Mouse (Mus musculus) stomach, embryonic 16.5 days (tissue): ENCODE measurements around the gene Mrps21. TPM values are rescaled to one million over a fixed set of nuclear protein-coding genes. Genes with fewer than 3 reads are reported as not detected.
A peak's percentile ranks its signal among the peaks of the same experiment; 100 is the strongest.

Experiments
- ATAC-seq: fragments of 200-750 bp; cut with Nextera tagmentation; 2 replicates; pipeline ENCODE4 v1.8.0; 2017; ENCODE audit warnings: moderate number of reproducible peaks, moderate TSS enrichment; ENCODE audit not compliant: insufficient read depth, low FRiP score
- H3K27ac ChIP-seq: fragments of 300-500 bp; sonication (generic); 2 replicates; pipeline ENCODE4 v1.5.1; 2014; ENCODE audit warnings: low read length
- H3K27me3 ChIP-seq: fragments of 300-500 bp; sonication (generic); 2 replicates; pipeline ENCODE4 v1.6.1; 2014; ENCODE audit warnings: low read length, control low read depth, mixed read lengths; ENCODE audit not compliant: control insufficient read depth, insufficient read depth
- H3K36me3 ChIP-seq: fragments of 300-500 bp; sonication (generic); 2 replicates; pipeline ENCODE4 v1.6.1; 2014; ENCODE audit warnings: low read length; ENCODE audit not compliant: control insufficient read depth, insufficient read depth
- H3K4me1 ChIP-seq: fragments of 300-500 bp; sonication (generic); 2 replicates; pipeline ENCODE4 v1.6.1; 2014; ENCODE audit warnings: low read length, control low read depth, mixed read lengths; ENCODE audit not compliant: control insufficient read depth, insufficient read depth
- H3K4me2 ChIP-seq: fragments of 300-500 bp; sonication (generic); 2 replicates; pipeline ENCODE4 v1.6.1; 2014; ENCODE audit warnings: low read depth, low read length, mixed read lengths
- H3K4me3 ChIP-seq: fragments of 300-500 bp; sonication (generic); replicated peaks from 2 replicates; pipeline ENCODE4 v1.5.1; 2014; ENCODE audit warnings: mild to moderate bottlenecking, low read length
- H3K9ac ChIP-seq: fragments of 300-500 bp; sonication (generic); 2 replicates; pipeline ENCODE4 v1.6.1; 2014; ENCODE audit warnings: low read length
- H3K9me3 ChIP-seq: fragments of 300-500 bp; sonication (generic); replicated peaks from 2 replicates; pipeline ENCODE4 v1.6.1; 2016; ENCODE audit warnings: low read length, control low read depth; ENCODE audit not compliant: control insufficient read depth
- WGBS: fragments of 180-500 bp; shearing (Covaris S2); extraction: QIAGEN DNeasy Blood & Tissue Kit; methylation state at CpG from one replicate; pipeline ENCODE4 v1.1.7; 2014; 5-methylcytosine and 5-hydroxymethylcytosine counted together
- polyA plus RNA-seq: library from polyadenylated mRNA; unstranded; fragments of >200 nt; fragmentation: Nextera tagmentation; extraction: Ambion mirVana; gene quantifications from 2 replicates; pipeline ENCODE4 v1.2.1, GENCODE M21; 2015

The Mrps21 gene
- polyA plus RNA-seq, 1 experiment from 2014 or later = 321 TPM

GRCm38 (mm10) chr3:95893126-95893525 is 21.8 kb upstream of the Mrps21 start:
- no peaks in the 10 kb centered on the region for H3K27me3 ChIP-seq
- peak overlapping the region; percentile 81 for H3K4me3 ChIP-seq
- H3K4me1 ChIP-seq = peaks cover 12% of the 10 kb centered on the region
- peak overlapping the region; percentile 86 for H3K27ac ChIP-seq
- WGBS = 15% methylated on average over 7 of the region's 7 CpGs
- H3K4me2 ChIP-seq = peak overlapping the region; percentile 55
- no peaks in the 10 kb centered on the region for H3K9me3 ChIP-seq
- peak overlapping the region; percentile 61 for H3K9ac ChIP-seq
- no peak for ATAC-seq
- no peaks in the 10 kb centered on the region for H3K36me3 ChIP-seq

GRCm38 (mm10) chr3:95892066-95893052 is 21.0 kb upstream of the Mrps21 start:
- Histone ChIP-seq H3K4me2 (peak overlapping the region; percentile 55), H3K27ac (peak overlapping the region; percentile 94), H3K4me3 (peak overlapping the region; percentile 43), H3K27me3 (no peaks in the 10 kb centered on the region), H3K9me3 (no peaks in the 10 kb centered on the region), H3K9ac (peak overlapping the region; percentile 63), H3K4me1 (peaks cover 12% of the 10 kb centered on the region), H3K36me3 (no peaks in the 10 kb centered on the region)
- 31% methylated on average over 11 of the region's 11 CpGs for WGBS
- ATAC-seq = no peak

DNA sequence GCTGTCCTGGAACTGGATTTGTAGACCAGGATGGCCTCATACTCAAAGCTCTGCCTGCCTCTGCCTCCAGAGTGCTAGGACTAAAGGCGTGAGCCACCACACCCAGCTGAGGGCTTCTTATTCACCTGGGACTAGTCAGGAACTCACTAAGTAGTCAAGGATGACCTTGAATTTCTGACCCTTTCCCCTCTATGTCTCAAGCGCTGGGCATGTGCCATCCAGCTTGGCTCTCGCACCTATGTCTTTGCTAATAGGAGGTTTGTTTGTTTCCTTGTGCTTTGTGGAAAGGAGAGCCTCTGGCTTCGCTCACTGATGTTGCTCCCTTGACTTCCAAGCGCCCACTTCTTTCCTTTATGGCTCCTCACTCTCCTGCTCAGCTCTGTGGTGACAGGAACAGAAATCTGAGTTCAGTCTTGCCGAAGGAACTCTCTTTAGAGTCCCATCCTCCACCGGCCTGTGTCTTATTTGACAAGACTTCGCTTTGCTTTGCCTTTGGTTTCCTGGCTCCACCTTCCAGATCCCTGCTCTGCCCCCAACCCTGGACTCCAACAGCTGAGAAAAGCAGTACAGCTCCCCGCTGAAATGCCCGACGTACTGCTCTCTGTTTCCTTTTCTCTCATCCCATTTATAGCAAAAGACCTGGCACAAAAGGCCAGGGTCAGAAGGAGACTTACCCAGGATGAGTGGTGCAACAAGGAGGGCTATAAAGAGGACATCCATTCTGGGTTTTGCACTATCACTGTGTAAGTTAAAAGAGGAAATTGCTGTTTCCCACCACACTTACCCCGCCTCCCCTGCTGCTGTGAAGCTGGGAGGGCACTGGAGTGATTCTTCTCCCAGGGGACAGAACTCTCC is 20.1 kb upstream of the Mrps21 start, which contains the start of gene BC028528:
BC028528 (minus strand) TSS at position 795 of the 855 bp plus-strand sequence.
- WGBS = 18% methylated on average over 12 of the region's 12 CpGs
- Histone ChIP-seq H3K27ac (peak within 1 kb of the TSS; percentile 94), H3K4me3 (peak within 1 kb of the TSS; percentile 43), H3K36me3 (no peaks in the 10 kb centered on the region), H3K27me3 (no peaks in the 10 kb centered on the region), H3K9me3 (no peaks in the 10 kb centered on the region), H3K4me1 (peaks cover 12% of the 10 kb centered on the region), H3K4me2 (peak within 1 kb of the TSS; percentile 49), H3K9ac (peak within 1 kb of the TSS; percentile 63)
- peak; percentile 23; the same call in 1 of the 2 replicates for ATAC-seq

- WGBS = 73% methylated on average over 3 of the region's 3 CpGs
These were observed 18.3 kb upstream of the Mrps21 start for GRCm38 (mm10) chr3:95889664-95890063.

GRCm38 (mm10) chr3:95887596-95887995 is 16.3 kb upstream of the Mrps21 start:
- 72% methylated on average over 4 of the region's 4 CpGs for WGBS

More at GRCm38 (mm10) chr3:95889664-95890063, 18.3 kb upstream of the Mrps21 start:
- no peak overlapping the region for H3K4me3 ChIP-seq
- no peak overlapping the region for H3K4me2 ChIP-seq
- no peak for ATAC-seq
- no peaks in the 10 kb centered on the region for H3K36me3 ChIP-seq
- H3K9me3 ChIP-seq = no peaks in the 10 kb centered on the region
- H3K27me3 ChIP-seq = no peaks in the 10 kb centered on the region
- no peak overlapping the region for H3K27ac ChIP-seq
- H3K4me1 ChIP-seq = peaks cover 9% of the 10 kb centered on the region
- H3K9ac ChIP-seq = no peak overlapping the region

DNA sequence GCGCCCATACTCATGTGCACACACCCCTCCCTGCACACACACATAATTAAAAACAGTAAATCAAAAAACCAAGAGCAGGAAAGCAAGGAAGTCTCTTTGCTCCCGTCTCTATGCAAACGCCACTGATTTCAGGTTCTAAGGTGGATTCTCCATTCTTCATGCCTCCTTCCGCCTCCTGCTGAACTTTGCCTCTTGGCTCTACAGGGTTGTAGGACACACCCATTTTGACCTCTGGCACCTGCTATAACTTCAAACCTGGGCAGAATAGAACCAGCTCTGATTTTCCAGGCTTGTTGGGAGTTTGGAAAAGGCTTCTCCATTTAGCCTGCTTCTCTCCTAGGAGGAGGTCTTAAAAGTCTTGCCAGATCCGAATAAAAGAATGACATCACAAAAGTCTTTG is 13.1 kb upstream of the Mrps21 start:
- H3K9ac ChIP-seq = no peak overlapping the region
- H3K4me2 ChIP-seq = no peak overlapping the region
- H3K36me3 ChIP-seq = no peaks in the 10 kb centered on the region
- ATAC-seq = no peak
- H3K27me3 ChIP-seq = no peaks in the 10 kb centered on the region
- H3K27ac ChIP-seq = no peak overlapping the region
- H3K9me3 ChIP-seq = no peaks in the 10 kb centered on the region
- 77% methylated on average over 5 of the region's 5 CpGs for WGBS
- H3K4me1 ChIP-seq = peaks cover 4% of the 10 kb centered on the region; the same call in 1 of the 2 replicates
- H3K4me3 ChIP-seq = no peak overlapping the region

More at GRCm38 (mm10) chr3:95887596-95887995, 16.3 kb upstream of the Mrps21 start:
- no peak overlapping the region for H3K4me3 ChIP-seq
- ATAC-seq = no peak
- no peak overlapping the region for H3K4me2 ChIP-seq
- H3K27ac ChIP-seq = no peak overlapping the region
- H3K9me3 ChIP-seq = no peaks in the 10 kb centered on the region
- H3K9ac ChIP-seq = no peak overlapping the region
- peaks cover 12% of the 10 kb centered on the region for H3K4me1 ChIP-seq
- H3K36me3 ChIP-seq = no peaks in the 10 kb centered on the region
- no peaks in the 10 kb centered on the region for H3K27me3 ChIP-seq

GRCm38 (mm10) chr3:95882816-95883425 is 11.6 kb upstream of the Mrps21 start:
- 3% methylated on average over 24 of the region's 24 CpGs for WGBS

DNA sequence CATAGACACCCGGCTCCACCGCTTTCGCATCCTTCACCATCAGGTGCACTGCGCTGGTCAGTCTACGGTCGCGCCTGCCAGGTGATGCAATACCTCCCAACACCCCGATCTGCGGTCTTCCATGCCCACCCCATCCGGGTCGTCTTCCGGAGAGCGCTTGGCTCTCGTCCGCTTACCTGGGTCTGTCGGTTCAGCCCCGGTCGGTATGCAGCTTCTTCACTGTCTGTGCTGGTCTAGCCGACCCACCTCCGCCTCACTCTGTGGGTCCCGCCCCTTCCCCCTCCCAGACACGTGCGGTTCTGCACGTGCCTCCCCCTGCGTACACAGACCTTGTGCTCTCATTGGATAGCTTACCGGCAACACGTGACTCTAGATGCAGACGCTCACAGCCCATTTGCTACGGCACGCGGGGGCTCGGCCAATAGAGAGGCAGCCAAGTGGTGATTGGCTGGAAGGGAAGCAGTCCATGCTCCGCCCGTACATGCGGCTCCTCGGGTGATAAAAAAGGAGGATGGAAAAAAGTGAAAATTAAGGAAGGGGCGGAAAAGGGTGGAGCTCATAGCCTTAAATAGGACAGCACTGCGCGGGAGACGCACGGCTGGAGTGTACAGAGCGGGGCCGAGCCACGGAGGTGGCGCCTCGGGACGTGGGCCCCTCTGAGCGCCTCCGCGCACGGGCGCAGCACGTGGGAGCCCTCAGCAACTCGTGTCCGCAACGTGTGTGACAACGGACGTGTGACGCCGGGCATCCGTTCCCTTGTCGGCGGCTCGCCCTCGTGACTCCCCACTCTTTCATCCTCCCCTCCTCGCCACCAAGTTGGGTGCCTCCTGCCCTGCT is 10.9 kb upstream of the Mrps21 start, which contains the start of gene Ciart:
Ciart (minus strand) TSS at position 273 of the 837 bp plus-strand sequence.
- H3K4me3 ChIP-seq = peak within 1 kb of the TSS; percentile 61
- H3K4me1 ChIP-seq = peaks cover 4% of the 10 kb centered on the region; the same call in 1 of the 2 replicates
- H3K4me2 ChIP-seq = peak within 1 kb of the TSS; percentile 100
- no peaks in the 10 kb centered on the region for H3K36me3 ChIP-seq
- ATAC-seq = peak; percentile 99
- H3K9me3 ChIP-seq = no peaks in the 10 kb centered on the region
- no peaks in the 10 kb centered on the region for H3K27me3 ChIP-seq
- under 1% methylated on average over 64 of the region's 66 CpGs for WGBS
- H3K9ac ChIP-seq = peak within 1 kb of the TSS; percentile 62
- H3K27ac ChIP-seq = peak within 1 kb of the TSS; percentile 3; the same call in 1 of the 2 replicates

More at GRCm38 (mm10) chr3:95882816-95883425, 11.6 kb upstream of the Mrps21 start:
- peaks cover 4% of the 10 kb centered on the region; the same call in 1 of the 2 replicates for H3K4me1 ChIP-seq
- no peaks in the 10 kb centered on the region for H3K36me3 ChIP-seq
- peak overlapping the region; percentile 3; the same call in 1 of the 2 replicates for H3K27ac ChIP-seq
- no peaks in the 10 kb centered on the region for H3K9me3 ChIP-seq
- peak overlapping the region; percentile 62 for H3K9ac ChIP-seq
- peak overlapping the region; percentile 100 for H3K4me2 ChIP-seq
- ATAC-seq = no peak
- peak overlapping the region; percentile 61 for H3K4me3 ChIP-seq
- no peaks in the 10 kb centered on the region for H3K27me3 ChIP-seq
